Mouse (Mus musculus): ENCODE results near the gene Prcc.

DNA sequence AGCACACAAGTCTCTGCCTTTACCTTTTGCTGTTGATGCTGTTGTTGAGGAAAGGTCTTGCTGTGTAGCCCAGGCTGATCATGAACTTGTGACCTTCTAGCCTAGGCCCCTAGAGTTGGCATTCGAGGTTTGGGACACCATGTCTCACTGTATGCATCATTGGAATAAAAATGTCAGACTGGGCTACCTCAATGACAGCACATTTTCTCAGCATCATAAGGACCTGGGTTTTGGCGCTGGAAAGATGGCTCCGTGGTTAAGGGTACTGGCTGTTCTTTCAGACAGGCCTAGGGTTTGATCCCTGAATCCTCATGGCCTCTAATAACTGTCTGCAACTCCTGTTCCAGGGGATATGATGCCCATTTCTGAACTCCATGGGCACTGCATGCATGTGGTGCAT lies 14.4 kb upstream of the Prcc start:
- no peak for TF ChIP-seq CTCF (IDR thresholded peaks at IDR 0.05; ENCODE audit: extremely low read depth, insufficient read length, insufficient replicate concordance, low read depth, low read length)
- TF ChIP-seq POLR2A (IDR thresholded peaks at IDR 0.05; ENCODE audit: low read depth, low read length): no peak

All from small intestine, adult 2 months (tissue).